Mouse (Mus musculus) heart, embryonic 16.5 days (tissue): Measurements from ENCODE around the gene Tlr8. TPM values are rescaled to one million over a fixed set of nuclear protein-coding genes. Genes with fewer than 3 reads are reported as not detected.
A peak's percentile ranks its signal among the peaks of the same experiment; 100 is the strongest.

Experiments
- ATAC-seq: fragments of 200-750 bp; cut with Nextera tagmentation; replicated peaks from 2 replicates; pipeline ENCODE4 v1.8.0; 2017; ENCODE audit warnings: moderate number of reproducible peaks; ENCODE audit not compliant: insufficient read depth, low FRiP score; ENCODE audit errors: extremely low read depth
- H3K27ac ChIP-seq: fragments of 300-500 bp; sonication (generic); 2 replicates; pipeline ENCODE4 v1.5.1; 2014; ENCODE audit warnings: mild to moderate bottlenecking, low read length, control low read depth, moderate library complexity
- H3K27me3 ChIP-seq: fragments of 300-500 bp; sonication (generic); 2 replicates; pipeline ENCODE4 v1.6.1; 2014; ENCODE audit warnings: low read length, mixed read lengths; ENCODE audit not compliant: control insufficient read depth, insufficient read depth
- H3K36me3 ChIP-seq: fragments of 300-500 bp; sonication (generic); 2 replicates; pipeline ENCODE4 v1.6.1; 2014; ENCODE audit not compliant: control insufficient read depth, insufficient read depth
- H3K4me1 ChIP-seq: fragments of 300-500 bp; sonication (generic); 2 replicates; pipeline ENCODE4 v1.6.1; 2014; ENCODE audit warnings: low read length, mixed read lengths; ENCODE audit not compliant: control insufficient read depth, insufficient read depth
- H3K4me2 ChIP-seq: fragments of 300-500 bp; sonication (generic); 2 replicates; pipeline ENCODE4 v1.6.1; 2014; ENCODE audit warnings: low read depth, mild to moderate bottlenecking, control low read depth, low read length
- H3K4me3 ChIP-seq: fragments of 300-500 bp; sonication (generic); 2 replicates; pipeline ENCODE4 v1.5.1; 2014; ENCODE audit warnings: mild to moderate bottlenecking, control low read depth, low read length
- H3K9ac ChIP-seq: fragments of 300-500 bp; sonication (generic); 2 replicates; pipeline ENCODE4 v1.6.1; 2014; ENCODE audit warnings: low read length, control low read depth
- H3K9me3 ChIP-seq: fragments of 300-500 bp; sonication (generic); replicated peaks from 2 replicates; pipeline ENCODE4 v1.6.1; 2016; ENCODE audit warnings: low read length; ENCODE audit not compliant: control insufficient read depth
- WGBS: fragments of 180-500 bp; shearing (Covaris S2); extraction: QIAGEN DNeasy Blood & Tissue Kit; methylation state at CpG from one replicate; pipeline ENCODE4 v1.1.7; 2014; 5-methylcytosine and 5-hydroxymethylcytosine counted together
- polyA plus RNA-seq: library from polyadenylated mRNA; unstranded; fragments of >200 nt; fragmentation: Nextera tagmentation; extraction: Ambion mirVana; gene quantifications from 2 replicates; pipeline ENCODE4 v1.2.1, GENCODE M21; 2015

Tlr8 gene
- polyA plus RNA-seq, 1 experiment from 2014 or later: 0.49 TPM

DNA sequence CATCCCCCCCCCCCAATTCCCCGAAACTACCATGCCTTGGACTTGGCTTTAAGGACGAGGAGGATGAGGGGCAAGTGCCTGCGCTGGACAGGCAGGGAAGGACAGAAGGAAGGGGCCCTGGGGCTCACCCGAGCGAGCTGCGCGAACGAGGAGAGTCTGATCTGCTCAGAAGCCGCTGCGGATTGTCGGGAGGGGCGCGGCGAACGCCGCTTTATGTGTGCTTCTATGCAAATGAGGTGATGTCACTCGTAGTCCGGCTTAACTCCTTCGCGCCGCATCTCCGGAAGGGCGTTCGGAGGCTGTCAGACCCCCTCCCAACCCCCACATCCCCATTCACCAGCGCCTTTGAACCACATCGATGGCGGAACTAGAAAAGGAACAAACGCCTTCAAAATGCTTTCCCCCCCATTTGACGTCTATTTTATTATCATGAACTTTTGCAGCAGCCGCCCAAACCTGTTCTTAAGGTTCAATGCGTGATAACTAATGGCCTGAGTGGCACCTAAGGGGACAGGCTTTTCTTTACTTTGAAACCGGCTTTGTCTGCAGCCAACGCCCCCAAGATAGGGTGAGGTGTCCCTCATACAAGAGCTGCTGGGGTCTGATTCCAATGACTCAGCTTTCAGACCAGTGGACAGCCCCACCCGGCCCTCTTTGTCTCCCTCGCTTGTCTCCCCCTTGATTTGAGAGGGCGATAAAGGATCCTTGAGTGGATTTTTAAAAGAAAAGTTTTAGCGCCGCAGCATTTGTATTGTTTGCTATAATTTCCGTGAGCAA, 55.0 kb downstream of the Tlr8 start, which contains the start of gene Tmsb4x:
Gene Tmsb4x (minus strand): TSS at position 338 of the 777 bp plus-strand sequence.
- H3K4me3 ChIP-seq: peak within 1 kb of the TSS; percentile 77
- 13% methylated on average over 34 of the region's 39 CpGs for WGBS
- H3K4me2 ChIP-seq: peak within 1 kb of the TSS; percentile 66
- no peaks in the 10 kb centered on the region for H3K9me3 ChIP-seq
- peaks cover 14% of the 10 kb centered on the region; the same call in 1 of the 2 replicates for H3K4me1 ChIP-seq
- ATAC-seq: peak; percentile 86
- peak within 1 kb of the TSS; percentile 95 for H3K27ac ChIP-seq
- H3K27me3 ChIP-seq: no peaks in the 10 kb centered on the region
- 0 out of 2 replicates have a peak, but pooled peaks cover 2% of the 10 kb centered on the region for H3K36me3 ChIP-seq
- H3K9ac ChIP-seq: peak within 1 kb of the TSS; percentile 83

DNA sequence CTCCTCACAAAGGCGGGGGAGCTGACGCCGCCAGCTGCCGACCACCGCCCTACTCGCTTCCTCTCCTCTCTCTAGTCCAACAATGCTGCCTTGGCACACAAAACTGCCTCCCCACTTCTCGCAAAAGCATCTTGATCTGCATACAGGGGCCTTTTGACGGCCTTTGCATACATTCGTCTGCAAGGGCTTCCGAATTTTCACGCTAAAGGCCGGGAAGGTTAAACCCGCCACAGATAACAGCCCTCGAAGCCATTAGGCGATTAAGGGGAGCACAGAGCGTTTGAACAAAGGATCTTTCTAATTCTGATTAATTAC, 55.7 kb downstream of the Tlr8 start:
- no peak overlapping the region for H3K4me2 ChIP-seq
- H3K27me3 ChIP-seq: no peaks in the 10 kb centered on the region
- no peaks in the 10 kb centered on the region for H3K9me3 ChIP-seq
- H3K36me3 ChIP-seq: 0 out of 2 replicates have a peak, but pooled peaks cover 2% of the 10 kb centered on the region
- WGBS: 16% methylated on average over 16 of the region's 16 CpGs
- H3K27ac ChIP-seq: peak overlapping the region; percentile 95
- peaks cover 14% of the 10 kb centered on the region; the same call in 1 of the 2 replicates for H3K4me1 ChIP-seq
- ATAC-seq: no peak
- peak overlapping the region; percentile 77 for H3K4me3 ChIP-seq
- peak overlapping the region; percentile 83 for H3K9ac ChIP-seq

DNA sequence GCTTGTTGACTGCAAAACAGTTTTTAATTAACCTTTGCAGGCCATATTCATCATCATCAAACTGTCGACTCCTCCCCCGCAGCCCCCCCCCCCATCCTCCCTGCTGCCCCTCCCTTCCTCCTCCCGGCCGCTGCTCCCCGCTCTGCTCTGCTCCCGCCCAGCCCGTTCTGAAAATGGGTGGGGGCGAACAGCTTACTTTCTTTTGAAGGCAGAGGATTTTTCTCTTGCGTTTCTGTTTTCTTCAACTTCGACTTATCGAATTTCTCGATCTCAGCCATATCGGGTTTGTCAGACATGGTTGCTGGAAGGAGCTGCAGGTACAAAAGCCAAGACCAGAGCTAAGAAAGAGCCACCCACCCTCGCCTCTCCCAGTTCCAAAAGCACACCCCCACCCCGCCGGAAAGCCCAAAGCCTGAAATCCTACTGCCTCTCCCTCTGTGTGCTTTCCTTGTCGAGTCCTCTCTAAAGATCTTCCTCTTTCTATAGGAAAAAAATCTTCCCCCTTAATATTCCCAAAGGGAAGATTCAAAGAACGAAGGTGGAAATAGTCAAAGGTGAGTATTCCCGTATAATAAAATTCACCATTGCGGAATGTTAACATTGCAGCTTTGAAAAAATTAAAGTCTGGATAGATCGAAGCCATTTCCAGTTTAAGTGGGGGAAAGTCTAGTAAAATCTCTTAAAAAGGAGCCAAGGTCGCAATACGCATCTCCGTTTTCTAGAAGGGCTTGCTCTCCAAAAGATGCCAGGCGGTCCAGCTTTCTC, 56.2 kb downstream of the Tlr8 start:
- peak overlapping the region; percentile 83 for H3K9ac ChIP-seq
- ATAC-seq: no peak
- no peaks in the 10 kb centered on the region for H3K27me3 ChIP-seq
- peaks cover 13% of the 10 kb centered on the region; the same call in 1 of the 2 replicates for H3K4me1 ChIP-seq
- H3K27ac ChIP-seq: peak overlapping the region; percentile 95
- H3K4me2 ChIP-seq: peak overlapping the region; percentile 58
- 14% methylated on average over 25 of the region's 25 CpGs for WGBS
- H3K36me3 ChIP-seq: 0 out of 2 replicates have a peak, but pooled peaks cover 2% of the 10 kb centered on the region
- H3K9me3 ChIP-seq: no peaks in the 10 kb centered on the region
- H3K4me3 ChIP-seq: peak overlapping the region; percentile 77

DNA sequence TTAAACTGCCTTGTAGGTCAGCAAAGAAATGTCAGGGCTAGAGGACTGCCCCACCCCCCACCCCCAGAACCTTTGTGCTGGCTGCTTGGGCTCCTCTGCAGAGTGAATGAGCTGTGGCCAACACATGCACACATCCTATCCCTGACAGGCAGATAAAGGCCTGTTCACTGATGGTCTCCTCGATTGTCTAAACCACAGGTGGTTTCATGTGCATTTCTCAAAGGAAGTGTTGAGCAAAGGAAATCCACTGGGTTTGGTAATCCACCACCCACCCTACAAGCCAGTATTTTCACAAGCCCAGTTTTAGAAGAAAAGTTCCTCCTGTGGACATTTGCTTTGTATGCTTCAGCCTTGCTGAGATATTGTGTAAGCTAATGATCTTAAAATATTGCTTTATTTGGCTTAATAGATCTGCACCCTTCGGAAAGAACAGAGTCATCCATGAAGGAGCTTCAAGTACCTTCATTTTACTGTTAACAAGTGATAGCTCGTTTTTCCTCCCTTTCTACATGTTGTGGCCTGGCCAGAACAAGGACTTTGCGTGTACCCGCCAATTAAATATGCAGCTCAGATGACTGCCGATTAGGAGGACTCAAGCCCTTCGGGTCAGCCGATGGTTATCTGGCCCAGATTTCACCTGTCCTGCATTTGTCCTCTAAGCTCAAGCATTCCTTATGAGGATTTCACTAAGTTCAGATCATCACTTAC, 58.2 kb downstream of the Tlr8 start:
- ATAC-seq: no peak
- H3K9me3 ChIP-seq: no peaks in the 10 kb centered on the region
- no peak overlapping the region; the same call in 1 of the 2 replicates for H3K4me2 ChIP-seq
- peak overlapping the region; percentile 27; the same call in 1 of the 2 replicates for H3K27ac ChIP-seq
- H3K4me1 ChIP-seq: 0 out of 2 replicates have a peak, but pooled peaks cover 5% of the 10 kb centered on the region
- H3K4me3 ChIP-seq: no peak overlapping the region
- 0 out of 2 replicates have a peak, but pooled peaks cover 2% of the 10 kb centered on the region for H3K36me3 ChIP-seq
- no peaks in the 10 kb centered on the region for H3K27me3 ChIP-seq
- H3K9ac ChIP-seq: no peak overlapping the region
- 45% methylated on average over 8 of the region's 8 CpGs for WGBS

DNA sequence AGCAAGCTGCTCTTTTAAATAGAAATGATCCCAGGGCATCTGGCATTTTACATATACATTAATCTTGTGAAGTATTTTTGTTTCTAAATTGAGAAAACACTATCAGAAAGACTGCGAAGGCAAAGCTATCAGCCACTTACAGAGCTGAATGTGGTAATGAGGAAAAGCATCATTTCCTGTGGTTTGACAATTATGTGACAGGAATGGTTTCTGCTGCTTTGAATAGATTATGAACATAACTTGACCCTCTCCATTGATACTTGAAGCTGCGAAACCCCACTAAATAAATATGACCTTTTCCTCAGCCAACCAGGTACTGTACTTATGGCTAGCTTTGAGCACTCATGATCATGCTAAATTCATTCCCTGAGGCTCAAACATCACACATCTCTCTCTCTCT, 62.8 kb downstream of the Tlr8 start:
- Histone ChIP-seq H3K4me1 (0 out of 2 replicates have a peak, but pooled peaks cover 2% of the 10 kb centered on the region), H3K27me3 (no peaks in the 10 kb centered on the region), H3K9ac (no peak overlapping the region), H3K4me3 (no peak overlapping the region), H3K4me2 (no peak overlapping the region), H3K27ac (no peak overlapping the region), H3K9me3 (no peaks in the 10 kb centered on the region), H3K36me3 (no peaks in the 10 kb centered on the region)
- no peak for ATAC-seq
- WGBS: 41% methylated on average over 2 of the region's 2 CpGs

DNA sequence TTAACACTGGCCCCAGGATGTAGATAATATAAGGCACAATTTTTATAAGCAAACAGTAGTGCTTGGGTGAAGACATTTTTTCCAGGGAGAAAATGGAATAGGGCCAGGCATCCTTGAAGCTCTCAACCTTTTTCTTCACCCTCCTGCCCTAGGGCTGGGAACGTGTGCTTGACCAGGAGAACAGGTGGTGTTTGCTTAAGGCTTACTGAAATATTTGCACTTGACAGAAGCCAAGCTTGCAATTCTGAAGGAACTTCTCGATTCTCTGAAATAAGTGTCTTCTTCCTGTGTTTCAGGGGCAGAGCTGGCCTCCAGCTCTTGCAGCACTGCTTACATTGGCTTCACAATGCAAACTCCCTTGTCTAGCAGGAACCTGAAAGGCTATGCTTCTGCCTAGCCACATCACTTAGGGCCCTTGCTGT, 68.9 kb downstream of the Tlr8 start:
- H3K4me3 ChIP-seq: no peak overlapping the region
- H3K36me3 ChIP-seq: no peaks in the 10 kb centered on the region
- ATAC-seq: no peak
- no peak overlapping the region for H3K27ac ChIP-seq
- no peak overlapping the region for H3K4me2 ChIP-seq
- H3K27me3 ChIP-seq: no peaks in the 10 kb centered on the region
- WGBS: 36% methylated on average over 2 of the region's 2 CpGs
- no peaks in the 10 kb centered on the region for H3K9me3 ChIP-seq
- no peak overlapping the region for H3K9ac ChIP-seq
- no peaks in the 10 kb centered on the region for H3K4me1 ChIP-seq

Other genes starting within 250 kb of the Tlr8 start
- gene Tmsb4x, start 55.0 kb downstream of the Tlr8 start, polyA plus RNA-seq: 2,294 and 2,338 TPM in 2 replicates
- gene Tlr7, start 66.2 kb upstream of the Tlr8 start, polyA plus RNA-seq: 0.54 and 0.58 TPM in 2 replicates
- 42.8 and 53.0 TPM in 2 replicates for gene Prps2, start 118.4 kb upstream of the Tlr8 start, polyA plus RNA-seq